Mouse (Mus musculus): ENCODE measurements around the gene Cyp4v3.

- TF ChIP-seq CTCF (IDR thresholded peaks at IDR 0.05; ENCODE audit: low read depth, low read length) (no peak), POLR2A (IDR thresholded peaks at IDR 0.05; ENCODE audit: extremely low read depth, insufficient read depth, low read length) (0 out of 2 replicates have a peak, but pooled peaks have one; percentile 21)
Measured at GRCm38 (mm10) chr8:45294687-45295086, 38.3 kb downstream of the Cyp4v3 start, which contains the start of gene Klkb1.
